ENCODE assay signal across 9 mouse cellular contexts in the genomic region with DNA sequence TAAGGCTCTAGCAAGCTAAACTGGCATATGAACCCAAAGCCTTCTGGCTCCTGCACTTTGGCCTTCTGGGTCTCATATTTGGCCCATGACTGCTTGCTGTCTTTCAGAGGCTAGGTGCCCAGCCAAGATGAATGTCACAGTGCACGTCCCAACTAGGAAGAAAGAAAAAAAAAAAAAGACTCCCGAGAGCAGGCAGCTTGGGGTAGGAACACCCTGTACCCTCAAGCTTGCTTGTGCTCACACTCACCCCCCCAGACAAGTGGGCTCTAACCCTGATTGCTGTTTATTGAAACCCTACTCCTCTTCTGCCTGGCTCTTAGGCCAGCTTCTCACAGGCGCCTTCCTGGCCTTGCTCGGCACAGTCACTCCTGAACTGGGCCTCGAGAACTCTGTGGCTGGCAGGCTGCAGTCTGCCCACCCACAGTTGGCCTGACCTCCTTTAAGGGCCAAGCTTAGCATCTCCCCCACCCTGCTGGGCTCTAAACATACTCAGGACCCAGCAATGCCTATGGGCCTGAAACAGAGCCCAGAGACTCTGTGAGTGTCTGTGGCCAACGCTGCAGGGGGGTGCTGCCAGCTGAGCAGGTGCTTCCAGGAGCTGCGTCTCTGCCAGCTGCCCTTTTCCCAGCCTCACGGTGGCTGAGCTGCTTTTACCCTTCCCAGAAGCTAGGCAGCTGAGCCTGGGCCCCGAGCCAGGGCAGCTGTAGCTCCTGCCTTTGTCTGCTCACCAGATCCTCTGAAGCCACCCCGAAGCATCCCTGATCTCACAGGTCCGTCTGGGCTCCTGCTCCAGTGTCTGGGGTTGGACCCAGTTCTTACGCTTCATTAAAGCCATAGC. TPM values are rescaled to one million over a fixed set of nuclear protein-coding genes. Genes with fewer than 3 reads are reported as not detected.
DNase-seq lines count a peak whose midpoint lies in the region; ATAC-seq and TF ChIP-seq lines count a peak whose summit lies in the region.
"Had no signal": no experiment of that assay in that cellular context is flagged by ENCODE, and none has a peak within 500 bp of the region (broad histone marks: within the 10 kb centered on the region; RNA-seq: fewer than 3 reads in every experiment).

No protein-coding gene starts in this region.

- DNase-seq in gastrocnemius, postnatal 4 days (ENCODE audit: low spot score in 2 of 2): peak; percentile 23 to 65
- peak; percentile 50 to 77 for DNase-seq in kidney, postnatal 36 days
- DNase-seq in urinary bladder, postnatal 25 days (ENCODE audit: low spot score): no peak
- DNase-seq in cerebellum, adult 11-12 months: no peak

- H3K36me3 ChIP-seq in intestine, embryonic 15.5 days: no peaks in the 10 kb centered on the region
- H3K36me3 ChIP-seq in intestine, postnatal 0 days (ENCODE audit: control insufficient read depth, insufficient read depth): no peaks in the 10 kb centered on the region

- no peak overlapping the region for H3K4me3 ChIP-seq in intestine, embryonic 15.5 days (replicated peaks)
- no peak overlapping the region for H3K4me3 ChIP-seq in intestine, postnatal 0 days (ENCODE audit: low read depth, low read length)
- no peak overlapping the region for H3K4me3 ChIP-seq in brown adipose tissue, adult 24 weeks (ENCODE audit: insufficient read depth, low read depth, low read length)
- no peak overlapping the region for H3K4me3 ChIP-seq in olfactory bulb, adult 2 months (ENCODE audit: insufficient read depth, low read depth, low read length)

- H3K9me3 ChIP-seq in intestine, embryonic 15.5 days: no peaks in the 10 kb centered on the region
- H3K9me3 ChIP-seq in intestine, postnatal 0 days (ENCODE audit: control insufficient read depth): no peaks in the 10 kb centered on the region

- no peak for TF ChIP-seq POLR2A in olfactory bulb, adult 2 months (IDR thresholded peaks at IDR 0.05; ENCODE audit: insufficient read depth, low read depth, low read length)

- peak; percentile 68 for ATAC-seq in intestine, embryonic 15.5 days
- no peak for ATAC-seq in intestine, postnatal 0 days

- H3K9ac ChIP-seq in intestine, embryonic 15.5 days: no peak overlapping the region
- H3K9ac ChIP-seq in intestine, postnatal 0 days (ENCODE audit: low read depth, low read length): no peak overlapping the region

- no peak overlapping the region for H3K4me2 ChIP-seq in intestine, embryonic 15.5 days (replicated peaks)
- no peak overlapping the region for H3K4me2 ChIP-seq in intestine, postnatal 0 days (replicated peaks; ENCODE audit: low read depth)

- no peaks in the 10 kb centered on the region for H3K4me1 ChIP-seq in intestine, embryonic 15.5 days (replicated peaks)
- H3K4me1 ChIP-seq in intestine, postnatal 0 days (replicated peaks; ENCODE audit: control insufficient read depth, insufficient read depth, low read length): no peaks in the 10 kb centered on the region
- 0 out of 2 replicates have a peak, but pooled peaks cover 3% of the 10 kb centered on the region for H3K4me1 ChIP-seq in brown adipose tissue, adult 24 weeks (ENCODE audit: control insufficient read depth, insufficient read depth, insufficient read length, low read length)
- H3K4me1 ChIP-seq in olfactory bulb, adult 2 months (ENCODE audit: control insufficient read depth, insufficient read depth, low read length): peaks cover 13% of the 10 kb centered on the region

- TF ChIP-seq CTCF in intestine, postnatal 0 days (IDR thresholded peaks at IDR 0.05; ENCODE audit: low read depth): no peak
- no peak for TF ChIP-seq CTCF in olfactory bulb, adult 2 months (IDR thresholded peaks at IDR 0.05; ENCODE audit: insufficient read depth, low read depth, low read length)

- WGBS in intestine, embryonic 15.5 days: 45% methylated on average over 12 of the region's 12 CpGs
- WGBS in intestine, postnatal 0 days: 59% methylated on average over 12 of the region's 12 CpGs
- 30% methylated on average over 12 of the region's 12 CpGs for WGBS in olfactory bulb, adult 2 months

- no peaks in the 10 kb centered on the region for H3K27me3 ChIP-seq in intestine, embryonic 15.5 days (replicated peaks)
- no peaks in the 10 kb centered on the region for H3K27me3 ChIP-seq in intestine, postnatal 0 days (replicated peaks; ENCODE audit: control insufficient read depth, insufficient read depth, low read length)

- H3K27ac ChIP-seq in intestine, embryonic 15.5 days: no peak overlapping the region
- no peak overlapping the region for H3K27ac ChIP-seq in intestine, postnatal 0 days (ENCODE audit: low read depth, low read length)
- 0 out of 2 replicates have a peak overlapping the region, but pooled peaks have one; percentile 10 for H3K27ac ChIP-seq in brown adipose tissue, adult 24 weeks (replicated peaks; ENCODE audit: low read depth, low read length)
- peak overlapping the region; percentile 7 for H3K27ac ChIP-seq in olfactory bulb, adult 2 months (ENCODE audit: insufficient read depth, low read depth, low read length)

RNA-seq across cellular contexts. Expression of gene Ntsr2, which starts 9.5 kb away (rescaled TPM):
- 0.05 and 0.08 TPM in 2 replicates for polyA plus RNA-seq in intestine, embryonic 15.5 days (2015; fragmentation: Nextera tagmentation; extraction: Ambion mirVana)
- 0.09 TPM in 1 of 2 replicates, not detected in the other for polyA plus RNA-seq in intestine, postnatal 0 days (2015; fragmentation: Nextera tagmentation; extraction: Ambion mirVana)
- 1.3 and 1.9 TPM in 2 replicates for polyA plus RNA-seq in brown adipose tissue, adult 24 weeks (2012; ENCODE audit: insufficient read depth, insufficient read length, missing spikeins)
- 1 to 10 TPM in 1 of 2 experiments, under 1 TPM in 1; 0.83 to 1.2 TPM for total RNA-seq in gastrocnemius, postnatal 4 days (2021)
- polyA plus RNA-seq in olfactory bulb, adult 2 months (2012; ENCODE audit: insufficient read depth, insufficient read length, low replicate concordance, missing spikeins): not detected in 2 replicates
- total RNA-seq: CH12.LX had no signal

RNA-seq across cellular contexts. Expression of gene Lpin1, which starts 33.0 kb away (rescaled TPM):
- 7.2 and 8.6 TPM in 2 replicates for polyA plus RNA-seq in intestine, embryonic 15.5 days (2015; fragmentation: Nextera tagmentation; extraction: Ambion mirVana)
- polyA plus RNA-seq in intestine, postnatal 0 days (2015; fragmentation: Nextera tagmentation; extraction: Ambion mirVana): 3.1 and 3.6 TPM in 2 replicates
- 258 and 314 TPM in 2 replicates for polyA plus RNA-seq in brown adipose tissue, adult 24 weeks (2012; ENCODE audit: insufficient read depth, insufficient read length, missing spikeins)
- 10 to 100 TPM; 24.8 to 27.1 TPM for total RNA-seq in gastrocnemius, postnatal 4 days (2021)
- polyA plus RNA-seq in olfactory bulb, adult 2 months (2012; ENCODE audit: insufficient read depth, insufficient read length, low replicate concordance, missing spikeins): 149 TPM in 1 of 2 replicates, not detected in the other

Comparison
In these comparisons a context has a peak if more than half of its experiments do, and no peak if none do; other contexts are left out.
1. H3K27ac ChIP-seq: peak in brown adipose tissue, adult 24 weeks (single experiment) and olfactory bulb, adult 2 months (single experiment); none in intestine, embryonic 15.5 days (single experiment) and intestine, postnatal 0 days (single experiment).
2. DNase-seq: peak in gastrocnemius, postnatal 4 days (2 of 2) and kidney, postnatal 36 days (2 of 2); none in urinary bladder, postnatal 25 days (single experiment) and cerebellum, adult 11-12 months (single experiment).